Mouse (Mus musculus) layer of hippocampus, postnatal 14 days (tissue): ENCODE results near the gene Stk31. TPM values are rescaled to one million over a fixed set of nuclear protein-coding genes. Genes with fewer than 3 reads are reported as not detected.
A peak's percentile ranks its signal among the peaks of the same experiment; 100 is the strongest.
"Not testable (repeated sequence)": the region's sequence is repeated elsewhere in the genome, so short reads cannot be mapped to it uniquely, and the experiment has no call there.

Source experiments
- DNase-seq, 2 experiments: peaks; one replicate each; pipeline ENCODE4 v3.0.0; 2021 to 2022; ENCODE audit warnings: low spot score in 2 of 2, mixed read lengths in 1 of 2
- long read RNA-seq, 2 experiments: library from polyadenylated mRNA; stranded (forward); transcript quantifications; one replicate each; pipeline ENCODE4 v2.0.0; 2021
- total RNA-seq, 2 experiments: library from RNA; stranded (reverse); gene quantifications; 2 replicates each; pipeline ENCODE4 v1.2.3; 2021

The Stk31 gene
- total RNA-seq: 1 to 10 TPM; 1.2 to 1.6 TPM
- long read RNA-seq, experiment 1, partial matches to known transcripts: 0 of 1 reads
- long read RNA-seq, experiment 1, other reads (novel, unspliced or antisense): 1 of 1 reads
- long read RNA-seq, experiment 2, partial matches to known transcripts: 0 of 2 reads
- long read RNA-seq, experiment 2, other reads (novel, unspliced or antisense): 2 of 2 reads

DNA sequence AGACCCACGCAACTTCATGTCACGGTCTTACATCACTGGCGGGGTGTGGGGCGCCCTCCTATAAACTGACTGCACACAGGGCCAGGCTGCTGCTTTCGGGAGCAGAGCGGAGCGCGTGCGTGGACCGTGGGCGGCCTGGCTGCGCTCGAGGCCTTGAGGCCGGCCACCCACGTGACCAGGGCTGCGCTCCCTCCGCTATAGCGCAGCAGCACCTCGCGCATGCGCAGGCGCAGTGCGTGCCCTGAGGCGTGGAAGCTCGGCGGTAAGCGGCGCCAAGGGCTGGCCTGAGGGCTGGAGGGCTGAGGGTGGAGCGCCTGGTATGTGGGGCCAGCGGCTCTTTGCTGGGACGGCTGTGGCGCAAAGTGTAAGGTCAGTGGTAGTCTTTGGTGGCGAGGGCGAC is at the start of gene Stk31:
Gene Stk31 (plus strand): TSS at position 289 of the 400 bp plus-strand sequence.
- DNase-seq: no peak

DNA sequence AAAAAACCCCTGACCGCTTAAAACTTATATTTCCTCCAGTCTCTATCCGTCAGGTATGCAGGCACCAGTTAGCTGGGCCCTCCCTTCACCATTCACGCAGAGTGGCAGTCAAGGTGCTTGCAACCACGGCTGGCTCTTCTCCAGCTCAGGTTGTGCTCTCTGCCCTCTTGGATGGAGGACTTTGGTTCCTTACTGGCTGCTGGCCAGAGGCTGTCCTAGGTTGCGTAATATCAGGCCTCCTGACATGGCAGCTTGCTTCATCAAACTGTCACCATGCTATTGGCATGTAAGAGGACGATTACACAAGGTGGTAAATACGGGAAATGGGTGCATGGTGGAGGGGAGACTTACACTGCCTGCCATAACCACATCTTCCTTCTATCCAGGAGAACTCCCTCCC is 45.6 kb upstream of the Stk31 start:
- no peak for DNase-seq

DNA sequence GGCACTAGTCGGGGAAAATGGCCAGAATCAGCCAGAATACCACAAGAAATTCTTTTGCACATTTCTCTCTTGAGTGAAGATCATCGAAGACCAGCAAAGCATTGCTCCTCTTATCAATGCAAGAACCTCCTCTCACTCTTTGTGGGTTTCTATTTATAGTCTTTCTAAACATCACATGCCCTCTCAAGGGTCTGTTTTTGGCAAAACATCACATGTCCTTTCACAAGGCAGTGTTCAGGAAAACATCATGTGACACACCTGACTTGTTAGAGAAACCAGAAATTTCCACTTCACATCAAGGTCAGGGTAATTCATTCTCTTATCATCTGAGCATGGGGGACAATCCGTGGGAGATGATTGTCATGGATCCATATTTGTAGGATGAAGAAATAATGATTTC is 40.8 kb upstream of the Stk31 start:
- no peak for DNase-seq

DNA sequence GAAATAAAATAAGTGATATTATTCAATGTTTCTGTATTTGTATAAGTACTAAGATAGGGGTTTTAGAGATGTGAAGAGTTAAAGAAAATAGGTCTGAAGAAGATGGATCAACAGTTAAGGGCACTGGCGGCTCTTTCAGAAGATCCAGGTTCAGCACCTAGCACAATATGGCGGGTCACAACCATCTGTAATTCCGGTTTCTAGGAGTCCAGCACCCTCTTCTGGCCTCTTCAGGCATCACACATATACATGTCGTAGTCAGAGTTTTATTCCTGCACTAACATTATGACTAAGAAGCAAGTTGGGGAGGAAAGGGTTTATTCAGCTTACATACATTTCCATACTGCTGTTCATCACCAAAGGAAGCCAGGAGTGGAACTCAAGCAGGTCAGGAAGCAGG is 40.2 kb upstream of the Stk31 start:
- no peak for DNase-seq

DNA sequence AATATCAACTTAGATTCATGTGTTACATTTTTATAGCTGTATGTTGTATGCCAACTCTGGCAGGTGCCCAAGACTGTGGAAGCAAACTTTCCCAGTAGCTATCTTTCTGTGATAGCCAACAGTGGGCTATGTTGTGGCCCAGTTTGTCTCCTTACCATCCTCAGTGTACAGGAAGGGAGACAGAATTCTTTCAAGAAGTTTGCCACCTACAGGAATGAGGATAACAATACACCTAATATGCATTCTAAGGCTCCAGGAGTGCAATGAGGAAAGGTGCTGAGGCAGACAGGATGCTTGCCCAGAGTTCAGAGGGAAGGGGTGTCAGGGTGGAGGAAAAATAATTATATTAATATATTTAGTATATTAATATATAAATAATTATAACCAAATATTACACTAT is 35.0 kb upstream of the Stk31 start:
- DNase-seq: no peak

DNA sequence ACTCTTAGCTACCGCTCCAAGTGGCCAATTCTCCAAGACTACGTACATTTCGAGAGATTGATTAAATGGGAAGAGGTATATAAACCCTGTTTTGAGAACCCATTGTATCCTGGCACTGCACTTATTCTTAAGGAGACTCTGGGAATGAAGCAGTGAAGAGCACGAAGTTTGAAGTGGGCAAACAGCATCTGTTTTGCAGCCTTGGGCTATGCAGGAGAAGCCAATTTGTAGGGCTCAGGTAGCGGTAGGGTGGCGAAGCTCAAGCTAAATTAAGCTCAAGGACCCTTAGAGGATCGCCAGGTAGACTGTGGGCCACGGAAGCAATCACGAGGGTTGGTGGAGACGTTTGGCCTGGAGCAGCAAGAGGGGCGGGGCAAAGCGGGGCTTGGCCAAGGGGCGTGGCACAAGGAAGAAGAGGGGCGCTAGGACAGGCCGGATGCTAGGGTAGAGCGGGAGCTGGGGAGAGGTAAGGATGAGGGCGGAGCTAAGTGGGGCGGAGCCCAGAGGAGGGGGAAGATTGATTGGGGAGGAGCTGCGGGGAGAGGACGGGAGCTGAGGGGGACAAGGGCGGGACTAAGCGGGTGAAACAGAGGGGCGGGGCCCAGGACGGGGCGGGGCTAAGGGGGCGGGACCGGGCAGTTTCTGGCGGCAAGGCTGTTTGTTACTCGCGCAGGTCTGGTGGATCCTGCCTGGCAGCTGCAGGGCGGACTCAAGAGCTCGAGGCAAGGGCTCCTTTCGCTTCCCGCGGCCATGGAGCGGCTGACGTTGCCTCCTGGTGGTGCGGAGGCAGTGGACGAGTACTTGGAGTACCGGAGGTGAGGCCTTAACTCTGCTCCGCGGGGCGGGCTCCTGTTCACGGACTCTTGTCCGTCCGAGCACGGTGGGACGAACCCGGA is 28.0 kb upstream of the Stk31 start, which contains the start of gene Fam221a:
Gene Fam221a (plus strand): TSS at position 581 of the 896 bp plus-strand sequence.
- DNase-seq: peak; percentile 34 to 36

DNA sequence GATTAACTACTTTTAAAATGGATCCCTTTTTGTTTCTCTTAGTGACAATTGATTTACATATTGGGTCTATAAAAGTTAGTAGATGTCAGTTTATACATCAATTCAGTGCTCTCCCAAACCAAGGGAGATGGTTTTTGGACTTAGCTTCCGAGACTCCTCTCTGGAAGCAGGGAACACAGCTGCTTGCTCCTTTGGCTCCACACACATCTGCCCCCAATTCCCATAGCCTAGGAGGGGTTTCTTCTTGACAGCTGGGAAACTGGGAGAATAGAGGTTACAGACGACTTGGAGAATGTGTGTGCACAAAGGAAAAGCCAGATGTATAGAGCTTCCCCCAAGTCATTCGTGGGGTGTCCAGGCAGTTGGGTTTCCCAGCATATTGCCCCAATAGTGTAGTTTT is 27.2 kb upstream of the Stk31 start:
- no peak for DNase-seq

DNA sequence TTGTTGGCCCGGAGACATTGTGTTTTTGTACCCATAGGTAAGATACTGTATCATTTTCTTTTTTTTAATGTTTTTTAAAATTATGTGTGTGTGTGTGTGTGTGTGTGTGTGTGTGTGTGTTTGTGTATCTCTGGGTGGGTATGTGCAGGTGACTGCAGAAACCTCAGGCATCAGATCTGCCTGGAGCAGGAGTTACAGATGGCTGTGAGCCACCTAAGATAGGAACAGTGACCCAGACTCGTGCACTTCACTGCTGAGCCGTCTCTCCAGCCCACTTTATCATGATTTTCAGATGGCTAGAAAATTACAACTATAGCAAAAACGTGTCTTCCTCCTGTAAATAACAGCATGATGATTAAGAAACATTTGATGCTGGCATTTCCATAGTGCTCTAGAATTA is 22.7 kb upstream of the Stk31 start:
- DNase-seq: no peak

DNA sequence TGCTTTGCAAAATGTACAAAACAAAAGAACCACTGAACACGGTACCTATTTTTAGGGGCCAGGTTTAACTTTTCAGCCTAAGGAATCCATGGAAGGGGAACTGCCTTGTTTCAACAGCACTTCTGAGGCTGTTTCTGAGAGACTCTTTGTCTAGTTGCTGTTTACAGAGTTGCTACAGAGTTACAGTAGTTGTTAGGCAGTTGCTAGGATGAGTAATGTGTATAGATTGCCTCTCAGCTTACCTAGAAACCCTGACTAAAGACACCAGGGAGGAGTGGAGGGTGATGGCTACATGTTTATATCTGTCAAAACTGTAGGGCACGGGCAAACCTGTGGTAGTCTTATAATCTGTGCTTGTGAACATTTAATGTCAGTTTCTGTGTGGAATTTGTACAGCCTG is 21.5 kb upstream of the Stk31 start:
- no peak for DNase-seq

DNA sequence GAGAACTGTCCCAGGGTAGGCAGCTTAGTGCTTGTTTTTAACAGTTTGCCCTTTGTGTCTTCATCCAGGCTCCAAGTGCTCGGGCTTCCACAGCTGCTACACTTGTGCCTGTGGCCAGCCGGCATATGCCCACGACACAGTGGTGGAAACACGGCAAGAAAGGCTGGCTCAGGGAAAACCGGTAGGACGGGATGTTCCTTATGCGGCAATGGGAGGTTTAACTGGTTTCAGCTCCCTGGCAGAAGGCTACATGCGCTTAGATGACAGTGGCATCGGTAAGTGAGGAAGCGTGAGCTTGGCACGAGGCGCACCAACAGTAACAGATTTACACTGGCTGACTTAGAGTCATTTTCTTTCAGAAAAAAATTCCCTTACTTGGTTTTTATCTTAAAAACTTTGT is 17.1 kb upstream of the Stk31 start:
- DNase-seq: no peak

DNA sequence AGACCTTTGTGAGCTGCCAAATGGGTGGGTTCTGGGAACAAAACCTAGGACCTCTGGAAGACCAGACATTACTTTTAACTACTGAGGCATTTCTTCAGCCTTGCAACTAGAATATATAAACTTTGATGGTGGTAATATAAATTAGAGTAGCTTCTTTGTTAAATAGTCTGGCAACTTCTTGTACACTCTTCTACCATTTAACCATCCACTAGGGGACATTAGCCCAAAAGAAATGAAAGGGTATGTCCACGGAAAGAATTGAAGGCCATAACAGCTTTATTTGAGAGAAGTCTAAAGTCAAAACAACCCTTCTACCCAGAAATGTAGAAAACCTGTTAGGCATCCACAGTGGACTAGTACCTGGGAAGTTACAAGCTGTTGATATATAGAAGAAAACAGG is 1.1 kb upstream of the Stk31 start:
- DNase-seq: no peak

DNA sequence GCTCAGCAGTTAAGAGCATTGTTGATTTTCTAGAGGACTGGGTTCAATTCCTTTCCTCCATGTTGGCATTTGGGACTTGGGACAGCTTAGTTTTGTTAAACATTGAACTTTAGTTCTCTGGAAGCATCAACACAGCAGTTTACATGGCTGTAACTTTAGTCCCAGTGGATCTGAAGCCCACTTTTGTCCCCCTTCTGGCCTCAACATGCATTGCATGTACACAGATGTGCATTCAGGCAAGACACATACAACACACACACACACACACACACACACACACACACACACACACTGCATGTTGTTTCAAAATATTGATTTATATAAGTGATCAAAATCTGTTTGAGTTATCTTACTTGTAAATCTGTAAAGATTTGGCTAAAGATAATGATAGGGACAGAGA is 2.1 kb downstream of the Stk31 start:
- DNase-seq: no peak

DNA sequence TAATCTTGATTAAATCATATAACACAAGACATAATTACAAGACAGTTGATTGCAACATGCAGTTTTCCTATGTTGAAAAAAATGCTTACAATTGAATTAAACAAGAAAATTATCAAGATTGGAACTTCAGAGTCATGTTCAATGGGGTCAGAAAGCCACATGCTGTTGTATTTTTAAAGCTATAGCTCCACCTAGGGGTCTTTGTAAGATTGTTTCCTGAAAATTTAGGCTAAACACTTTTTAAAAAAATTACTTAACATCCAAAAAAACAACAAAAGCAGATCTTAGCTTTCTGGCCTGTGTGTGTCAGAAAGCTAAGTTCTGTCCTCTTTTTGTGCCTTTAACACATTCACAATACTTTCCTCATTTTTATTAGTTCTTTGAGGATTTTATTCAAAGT is 3.0 kb downstream of the Stk31 start:
- DNase-seq: peak in 1 of 2 experiments; percentile 31

DNA sequence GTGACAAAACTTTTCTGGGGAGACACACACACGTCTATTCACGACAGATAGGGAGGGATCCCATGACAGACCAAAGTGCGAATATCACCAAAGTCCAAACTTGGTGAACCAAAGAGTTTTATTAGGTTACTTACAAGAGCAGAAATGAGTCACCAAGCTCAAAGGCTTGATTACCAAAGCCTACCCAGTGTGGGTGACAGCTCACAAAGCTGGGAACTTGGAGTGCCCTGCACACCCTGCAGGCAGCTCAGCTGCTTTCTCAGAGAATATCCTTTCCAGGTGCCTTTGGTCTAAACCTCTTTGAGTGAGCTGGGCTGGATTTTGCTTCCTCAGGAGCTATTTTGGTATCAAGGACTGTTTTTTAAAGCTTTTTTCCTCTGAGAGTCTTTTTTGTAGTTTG is 15.4 kb downstream of the Stk31 start:
- no peak for DNase-seq

DNA sequence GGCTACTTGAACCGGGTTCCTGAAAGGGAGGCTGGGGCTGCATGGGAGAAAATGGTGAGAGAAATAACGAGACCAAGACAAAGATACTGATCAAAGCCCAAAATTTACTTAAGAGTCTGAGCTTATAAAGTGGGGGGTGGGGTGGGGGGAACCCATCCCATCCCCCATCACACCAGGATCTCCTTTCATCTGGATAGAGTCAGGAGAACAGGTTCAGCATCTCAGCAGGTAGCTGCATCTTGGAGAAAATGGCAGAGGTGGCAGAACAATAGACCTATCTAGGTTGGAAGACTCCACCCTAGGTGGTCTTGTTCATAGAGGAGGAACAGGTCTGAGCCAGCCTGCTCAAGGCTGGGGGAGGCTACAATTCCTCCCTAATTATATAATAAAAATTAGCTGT is 17.6 kb downstream of the Stk31 start:
- not testable (repeated sequence) for DNase-seq

DNA sequence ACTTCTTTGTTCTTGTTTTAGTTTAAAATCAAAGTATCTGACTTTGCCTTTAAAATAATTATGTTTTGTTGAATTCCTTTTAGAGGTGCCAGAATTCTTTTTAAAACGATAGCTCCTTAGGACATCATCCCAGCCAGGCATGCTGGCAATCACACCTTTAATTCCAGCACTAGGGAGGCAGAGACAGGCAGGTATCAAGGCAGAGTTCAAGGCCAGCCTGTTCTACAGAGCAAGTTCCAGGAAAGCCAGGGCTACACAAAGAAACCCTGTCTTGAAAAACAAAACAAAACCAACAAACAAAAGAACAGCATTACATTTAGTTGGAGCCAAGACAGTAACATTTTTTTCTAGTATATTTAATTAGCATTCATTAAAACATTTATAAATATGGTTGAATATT is 20.6 kb downstream of the Stk31 start:
- DNase-seq: no peak

DNA sequence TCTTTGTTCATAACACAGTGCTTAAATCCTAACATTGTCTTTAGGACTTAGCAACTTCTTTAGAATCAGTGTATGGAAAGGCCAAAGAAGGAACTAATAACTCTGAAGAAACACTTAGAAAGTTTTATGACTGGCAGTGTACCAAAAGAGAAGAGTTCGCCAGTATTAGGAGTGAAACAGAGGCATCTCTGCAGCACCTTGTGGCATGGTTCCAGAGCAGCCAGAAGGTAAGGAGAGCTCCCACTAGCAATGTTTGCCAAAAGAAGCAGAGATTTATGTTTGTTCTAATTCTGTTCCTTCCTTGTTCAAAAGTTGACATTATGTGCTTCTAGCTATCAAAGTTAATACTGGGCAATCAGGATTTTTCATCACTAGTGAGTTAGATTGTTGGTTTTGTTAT is 41.9 kb downstream of the Stk31 start:
- DNase-seq: no peak

DNA sequence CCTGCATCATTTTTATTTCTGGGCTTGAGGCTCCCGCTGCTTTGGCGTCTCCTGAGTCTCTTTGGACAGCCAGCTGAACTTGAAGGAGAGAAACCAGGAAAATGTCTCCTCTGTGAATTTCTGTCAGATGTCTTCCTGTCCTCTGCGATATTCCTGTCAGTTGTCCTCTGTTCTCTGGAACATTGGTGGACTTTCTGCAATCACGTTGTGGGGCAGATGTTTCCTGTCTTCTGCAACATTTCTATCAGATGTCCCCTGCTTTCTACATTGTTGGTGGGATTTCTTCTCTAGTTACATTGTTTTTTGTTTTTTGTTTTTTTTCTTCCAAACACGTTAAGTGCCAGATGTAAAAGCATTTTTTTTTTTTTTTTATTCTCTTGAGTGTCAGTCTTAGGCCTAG is 62.7 kb downstream of the Stk31 start:
- no peak for DNase-seq

DNA sequence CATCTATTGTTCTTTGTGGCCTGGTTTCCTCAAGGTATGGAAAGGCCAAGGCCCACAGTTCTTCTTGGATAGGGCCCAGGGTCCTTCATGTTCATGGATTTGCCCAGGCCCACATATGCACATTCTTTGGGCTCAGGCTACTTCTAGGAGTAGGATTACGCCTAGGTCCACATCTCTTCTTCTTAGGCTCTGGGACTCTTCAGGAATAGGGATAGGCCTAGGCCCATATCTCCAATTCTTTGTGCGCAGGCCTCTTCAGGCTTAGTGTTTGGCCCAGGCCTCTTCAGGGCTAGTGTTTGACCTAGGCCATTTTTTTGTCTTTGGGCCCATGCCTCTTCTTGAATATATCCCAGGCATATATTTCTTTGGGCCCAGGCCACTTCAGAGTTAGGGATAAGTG is 87.8 kb downstream of the Stk31 start:
- DNase-seq: no peak

DNA sequence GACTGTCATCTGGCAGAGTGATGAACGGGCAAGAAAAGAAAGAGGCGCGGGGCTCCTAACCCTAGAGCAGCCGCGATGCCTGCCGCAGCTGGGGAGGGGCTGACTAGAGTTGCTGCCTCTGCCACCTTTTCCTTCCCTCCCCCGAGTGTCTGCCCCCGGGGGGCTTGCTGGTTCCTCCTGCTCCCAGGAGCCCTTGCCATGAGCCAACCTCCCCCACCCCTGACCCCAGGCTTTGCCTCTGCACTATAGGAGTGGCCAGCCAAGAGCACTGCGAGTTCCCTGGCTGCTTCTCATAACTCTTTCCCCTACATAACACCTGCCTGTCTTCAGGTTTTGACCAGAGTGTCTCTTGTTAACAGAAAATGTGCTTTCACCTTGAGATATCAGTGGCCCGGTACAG is 96.1 kb downstream of the Stk31 start:
- DNase-seq: no peak

DNA sequence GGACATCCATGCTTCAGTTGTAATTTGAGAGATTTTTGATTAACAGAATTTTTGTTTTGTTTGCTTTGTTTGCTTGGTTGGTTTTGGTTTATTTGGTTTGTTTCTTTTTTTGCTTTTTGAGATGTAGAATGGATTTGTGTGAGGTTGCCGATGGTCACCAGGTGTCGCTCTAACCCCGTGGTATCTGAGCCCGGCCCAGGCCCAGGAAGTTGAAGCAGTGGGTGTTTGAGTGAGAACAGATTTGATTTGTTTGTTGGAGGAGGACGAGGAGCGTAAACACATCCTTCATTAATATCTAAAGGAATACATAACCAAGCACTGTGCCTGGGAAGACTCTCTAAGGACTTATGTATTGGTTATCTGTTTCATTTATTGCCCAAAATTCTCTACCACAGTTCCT is 123.6 kb downstream of the Stk31 start:
- DNase-seq: peak; percentile 73 to 83
